Mouse (Mus musculus) CH12.LX (cell line): Measurements from ENCODE around the gene Hpcal4.
A peak's percentile ranks its signal among the peaks of the same experiment; 100 is the strongest.

Source experiments
- CTCF ChIP-seq, 2 experiments: IDR thresholded peaks in 1 of 2; conservative IDR thresholded peaks in 1 of 2; 2 replicates each; pipeline ENCODE4 v1.5.1; 2011 to 2012; ENCODE audit warnings: low read depth in 2 of 2, low read length in 2 of 2, improper control_type of control experiment in 1 of 2, inconsistent platforms in 1 of 2, mild to moderate bottlenecking in 1 of 2, moderate library complexity in 1 of 2
- E2F4 ChIP-seq: IDR thresholded peaks from 2 replicates; pipeline ENCODE4 v1.6.1; 2011; ENCODE audit warnings: low read depth, low read length, improper control_type of control experiment; ENCODE audit not compliant: insufficient replicate concordance
- EP300 ChIP-seq: IDR thresholded peaks from 2 replicates; pipeline ENCODE4 v1.6.1; 2011; ENCODE audit warnings: low read length, improper control_type of control experiment
- ETS1 ChIP-seq: conservative IDR thresholded peaks from 2 replicates; pipeline ENCODE4 v1.6.1; 2012; ENCODE audit warnings: low read depth, mild to moderate bottlenecking, inconsistent platforms, low read length, improper control_type of control experiment, moderate library complexity
- POLR2A ChIP-seq: IDR thresholded peaks from 2 replicates; pipeline ENCODE4 v1.6.1; 2011; ENCODE audit warnings: low read depth, mild to moderate bottlenecking, improper control_type of control experiment, low read length
- SIN3A ChIP-seq: IDR thresholded peaks from 2 replicates; pipeline ENCODE4 v1.6.1; 2012; ENCODE audit warnings: low read length, improper control_type of control experiment, inconsistent platforms
- TBP ChIP-seq: conservative IDR thresholded peaks from 2 replicates; pipeline ENCODE4 v1.6.1; 2011; ENCODE audit warnings: low read depth, low read length, improper control_type of control experiment
- TCF12 ChIP-seq: IDR thresholded peaks from 2 replicates; pipeline ENCODE4 v1.6.1; 2014; ENCODE audit warnings: low read depth, mild to moderate bottlenecking, inconsistent platforms, low read length, improper control_type of control experiment
- USF1 ChIP-seq: IDR thresholded peaks from 2 replicates; pipeline ENCODE4 v1.6.1; 2014; ENCODE audit warnings: low read depth, mild to moderate bottlenecking, inconsistent platforms, low read length, improper control_type of control experiment

- no peak for TF ChIP-seq POLR2A
- TF ChIP-seq SIN3A, result no peak
- TF ChIP-seq TCF12, result peak; percentile 97
- TF ChIP-seq EP300, result no peak
- TF ChIP-seq USF1, result no peak
- no peak for TF ChIP-seq TBP
- peak; percentile 64 for TF ChIP-seq ETS1
- no peak for TF ChIP-seq CTCF (conservative IDR thresholded peaks at IDR 0.05 in 1 of 2, IDR thresholded peaks at IDR 0.05 in 1 of 2; ENCODE audit: low read depth in 2 of 2, low read length in 2 of 2)
- no peak for TF ChIP-seq E2F4
Measured at GRCm38 (mm10) chr4:123228270-123228669, 45.2 kb downstream of the Hpcal4 start.
